8 mouse cellular contexts compared by ENCODE assay signal in the genomic region with DNA sequence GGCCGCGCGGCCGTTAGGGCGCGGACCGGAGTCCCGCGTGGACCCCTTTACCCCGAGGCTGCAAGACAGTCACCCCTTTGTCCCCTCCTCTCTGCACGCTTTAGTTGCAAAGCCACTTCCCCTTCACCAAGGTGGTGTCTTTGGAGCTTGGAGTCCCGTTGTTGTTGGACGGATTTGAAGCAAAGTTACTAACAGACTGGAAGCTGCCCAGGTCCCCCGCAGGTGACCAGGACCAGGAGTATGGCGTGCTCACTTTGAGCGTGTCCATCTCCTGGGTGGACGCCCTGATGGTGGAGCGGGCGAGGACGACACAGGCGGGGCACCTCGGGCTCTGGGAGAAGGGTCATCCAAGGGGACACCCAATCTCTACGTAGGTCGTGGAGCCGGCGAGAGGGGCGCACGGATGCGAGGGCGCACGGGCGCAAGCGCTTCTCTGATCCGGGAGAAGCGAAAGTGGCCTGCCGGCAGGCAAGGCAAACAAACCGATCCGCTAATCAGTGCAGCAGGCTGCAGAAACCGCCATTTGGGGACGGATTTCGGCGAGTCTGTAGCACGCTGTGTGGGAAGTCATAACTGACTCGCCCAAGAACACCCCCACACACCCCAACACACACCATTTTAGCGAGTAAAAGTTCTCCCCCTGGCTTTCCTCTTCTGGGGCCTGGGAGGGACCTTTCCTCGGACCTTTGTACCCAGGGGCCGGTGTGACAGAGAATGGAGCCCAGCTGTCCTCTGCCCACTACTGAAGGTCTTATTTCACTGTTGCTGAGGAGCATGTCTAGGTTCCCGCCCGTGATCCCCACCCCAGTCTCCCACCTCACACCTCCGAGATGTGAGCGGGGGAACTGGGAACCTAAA. TPM values are rescaled to one million over a fixed set of nuclear protein-coding genes. Genes with fewer than 3 reads are reported as not detected.
DNase-seq lines count a peak whose midpoint lies in the region; ATAC-seq and TF ChIP-seq lines count a peak whose summit lies in the region.

No protein-coding gene starts in this region.

- no peak overlapping the region for H3K9ac ChIP-seq in intestine, postnatal 0 days (ENCODE audit: low read depth, low read length)
- H3K9ac ChIP-seq in liver, embryonic 11.5 days (ENCODE audit: low read depth, low read length): no peak overlapping the region
- H3K9ac ChIP-seq in midbrain, postnatal 0 days (replicated peaks; ENCODE audit: low read length, poor library complexity, severe bottlenecking): no peak overlapping the region

- no peaks in the 10 kb centered on the region for H3K9me3 ChIP-seq in intestine, postnatal 0 days (ENCODE audit: control insufficient read depth)
- H3K9me3 ChIP-seq in liver, embryonic 11.5 days (ENCODE audit: control insufficient read depth, low read length): no peaks in the 10 kb centered on the region
- no peaks in the 10 kb centered on the region for H3K9me3 ChIP-seq in midbrain, postnatal 0 days (ENCODE audit: low read length)

- peaks cover 5% of the 10 kb centered on the region; the same call in 1 of the 2 replicates for H3K4me1 ChIP-seq in intestine, postnatal 0 days (replicated peaks; ENCODE audit: control insufficient read depth, insufficient read depth, low read length)
- peaks cover 9% of the 10 kb centered on the region for H3K4me1 ChIP-seq in liver, embryonic 11.5 days (replicated peaks; ENCODE audit: control insufficient read depth, insufficient read depth, low read length)
- peaks cover 8% of the 10 kb centered on the region; the same call in 1 of the 2 replicates for H3K4me1 ChIP-seq in midbrain, postnatal 0 days (ENCODE audit: insufficient read depth, low read length)

- peak overlapping the region; percentile 78 for H3K4me2 ChIP-seq in intestine, postnatal 0 days (replicated peaks; ENCODE audit: low read depth)
- peak overlapping the region; percentile 55 for H3K4me2 ChIP-seq in liver, embryonic 11.5 days
- H3K4me2 ChIP-seq in midbrain, postnatal 0 days (ENCODE audit: low read depth, low read length, poor library complexity, severe bottlenecking): peak overlapping the region; percentile 49

- TF ChIP-seq CTCF in intestine, postnatal 0 days (IDR thresholded peaks at IDR 0.05; ENCODE audit: low read depth): no peak
- no peak for TF ChIP-seq CTCF in midbrain, postnatal 0 days (IDR thresholded peaks at IDR 0.05)

- under 1% methylated on average over 50 of the region's 51 CpGs for WGBS in intestine, postnatal 0 days
- WGBS in liver, embryonic 11.5 days: 1% methylated on average over 51 of the region's 51 CpGs
- under 1% methylated on average over 51 of the region's 51 CpGs for WGBS in midbrain, postnatal 0 days

- no peak overlapping the region for H3K27ac ChIP-seq in intestine, postnatal 0 days (ENCODE audit: low read depth, low read length)
- H3K27ac ChIP-seq in liver, embryonic 11.5 days (ENCODE audit: low read depth, low read length): no peak overlapping the region
- H3K27ac ChIP-seq in midbrain, postnatal 0 days (ENCODE audit: low read depth, low read length): no peak overlapping the region

- ATAC-seq in intestine, postnatal 0 days: peak; percentile 24; the same call in 1 of the 2 replicates
- peak; percentile 22; the same call in 1 of the 2 replicates for ATAC-seq in liver, embryonic 11.5 days (replicated peaks; ENCODE audit: low FRiP score)
- ATAC-seq in midbrain, postnatal 0 days (ENCODE audit: low FRiP score): peak; percentile 51

- peak; percentile 47 to 49 for DNase-seq in right cerebral cortex, postnatal 10 days (ENCODE audit: low spot score in 2 of 2)
- DNase-seq in right cerebral cortex, postnatal 25 days: no peak
- DNase-seq in cerebellum, adult 8-10 months: peak; percentile 51
- DNase-seq in gastrocnemius, postnatal 25 days: peak; percentile 27
- DNase-seq in liver, embryonic 11.5 days (ENCODE audit: low spot score): peak; percentile 71
- DNase-seq in midbrain, postnatal 0 days (ENCODE audit: low spot score): peak; percentile 32
- DNase-seq in thymus, postnatal 25 days: peak; percentile 47

- peaks cover 2% of the 10 kb centered on the region; the same call in 1 of the 2 replicates for H3K36me3 ChIP-seq in intestine, postnatal 0 days (ENCODE audit: control insufficient read depth, insufficient read depth)
- H3K36me3 ChIP-seq in liver, embryonic 11.5 days (ENCODE audit: control insufficient read depth, insufficient read depth, low read length): no peaks in the 10 kb centered on the region
- 0 out of 2 replicates have a peak, but pooled peaks cover under 1% of the 10 kb centered on the region for H3K36me3 ChIP-seq in midbrain, postnatal 0 days (ENCODE audit: insufficient read depth, low read length)

- peaks cover 65% of the 10 kb centered on the region for H3K27me3 ChIP-seq in intestine, postnatal 0 days (replicated peaks; ENCODE audit: control insufficient read depth, insufficient read depth, low read length)
- peaks cover 77% of the 10 kb centered on the region for H3K27me3 ChIP-seq in liver, embryonic 11.5 days (replicated peaks; ENCODE audit: control insufficient read depth, insufficient read depth, low read length)
- peaks cover 56% of the 10 kb centered on the region for H3K27me3 ChIP-seq in midbrain, postnatal 0 days (ENCODE audit: insufficient read depth, low read length)

- H3K4me3 ChIP-seq in intestine, postnatal 0 days (ENCODE audit: low read depth, low read length): peak overlapping the region; percentile 46
- H3K4me3 ChIP-seq in liver, embryonic 11.5 days (ENCODE audit: low read depth, low read length): peak overlapping the region; percentile 40
- peak overlapping the region; percentile 35 for H3K4me3 ChIP-seq in midbrain, postnatal 0 days (ENCODE audit: low read depth, low read length)

RNA-seq across cellular contexts. Expression of a gene that starts 4.5 kb away (rescaled TPM):
- under 1 TPM in 1 of 2 experiments, not detected in 1; 0.36 TPM for total RNA-seq in gastrocnemius, postnatal 25 days (2021)
- polyA plus RNA-seq in intestine, postnatal 0 days (2015; fragmentation: Nextera tagmentation; extraction: Ambion mirVana): 0.08 TPM in 1 of 2 replicates, not detected in the other
- not detected in 2 replicates for polyA plus RNA-seq in liver, embryonic 11.5 days (2014; fragmentation: Nextera tagmentation; extraction: Ambion mirVana)
- not detected in 2 replicates for total RNA-seq in midbrain, postnatal 0 days (2014; rRNA removed)
- not detected in 2 replicates for polyA plus RNA-seq in midbrain, postnatal 0 days (2015; fragmentation: Nextera tagmentation; extraction: Ambion mirVana)

RNA-seq across cellular contexts. Expression of a gene that starts 12.5 kb away (rescaled TPM):
- total RNA-seq in gastrocnemius, postnatal 25 days (2021): 10 to 100 TPM; 29.9 to 42.7 TPM
- 9.9 and 10.3 TPM in 2 replicates for polyA plus RNA-seq in intestine, postnatal 0 days (2015; fragmentation: Nextera tagmentation; extraction: Ambion mirVana)
- 12.9 and 16.6 TPM in 2 replicates for polyA plus RNA-seq in liver, embryonic 11.5 days (2014; fragmentation: Nextera tagmentation; extraction: Ambion mirVana)
- total RNA-seq in midbrain, postnatal 0 days (2014; rRNA removed): 49.1 and 64.4 TPM in 2 replicates
- polyA plus RNA-seq in midbrain, postnatal 0 days (2015; fragmentation: Nextera tagmentation; extraction: Ambion mirVana): 11.5 and 13.1 TPM in 2 replicates

RNA-seq across cellular contexts. Expression of a gene that starts 17.1 kb away (rescaled TPM):
- 10 to 100 TPM; 89.2 to 91.5 TPM for total RNA-seq in gastrocnemius, postnatal 25 days (2021)
- polyA plus RNA-seq in intestine, postnatal 0 days (2015; fragmentation: Nextera tagmentation; extraction: Ambion mirVana): 205 and 218 TPM in 2 replicates
- 132 and 138 TPM in 2 replicates for polyA plus RNA-seq in liver, embryonic 11.5 days (2014; fragmentation: Nextera tagmentation; extraction: Ambion mirVana)
- 128 and 139 TPM in 2 replicates for total RNA-seq in midbrain, postnatal 0 days (2014; rRNA removed)
- 187 and 193 TPM in 2 replicates for polyA plus RNA-seq in midbrain, postnatal 0 days (2015; fragmentation: Nextera tagmentation; extraction: Ambion mirVana)
